Mouse (Mus musculus) yolk sac, embryonic 10.5 days (tissue): Measurements from ENCODE around the gene Myo16.

Experiments used
- DNase-seq: peaks from one replicate; pipeline ENCODE4 v3.0.0-alpha.2; 2017; ENCODE audit warnings: low spot score

Myo16 gene

GRCm38 (mm10) chr8:10474446-10474845 is 320.7 kb downstream of the Myo16 start:
- no peak for DNase-seq

- DNase-seq = no peak
Measured at GRCm38 (mm10) chr8:10479059-10479458, 325.3 kb downstream of the Myo16 start.

- no peak for DNase-seq
Measured at GRCm38 (mm10) chr8:10480850-10481249, 327.1 kb downstream of the Myo16 start.

DNA sequence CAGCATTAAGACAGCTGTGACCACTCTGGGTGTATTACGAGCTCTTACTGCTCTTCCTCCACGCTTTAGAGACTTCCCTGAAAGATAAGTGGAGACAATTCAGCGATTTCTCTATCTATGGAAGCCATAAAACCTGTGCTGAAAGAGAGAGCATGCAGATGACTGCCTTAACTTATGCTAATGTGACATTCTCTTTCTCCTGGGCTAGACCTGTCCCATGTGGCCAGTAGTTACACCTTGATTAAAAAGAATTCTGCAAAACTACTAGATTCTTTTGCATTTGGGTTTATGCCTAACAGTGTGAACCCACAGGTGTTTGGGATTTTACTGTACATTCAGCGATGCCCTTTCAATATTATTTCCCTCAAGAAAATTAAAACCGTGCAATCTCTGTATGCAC is 328.4 kb downstream of the Myo16 start:
- no peak for DNase-seq

- DNase-seq = no peak
Measured at GRCm38 (mm10) chr8:10482880-10483279, 329.2 kb downstream of the Myo16 start.

DNA sequence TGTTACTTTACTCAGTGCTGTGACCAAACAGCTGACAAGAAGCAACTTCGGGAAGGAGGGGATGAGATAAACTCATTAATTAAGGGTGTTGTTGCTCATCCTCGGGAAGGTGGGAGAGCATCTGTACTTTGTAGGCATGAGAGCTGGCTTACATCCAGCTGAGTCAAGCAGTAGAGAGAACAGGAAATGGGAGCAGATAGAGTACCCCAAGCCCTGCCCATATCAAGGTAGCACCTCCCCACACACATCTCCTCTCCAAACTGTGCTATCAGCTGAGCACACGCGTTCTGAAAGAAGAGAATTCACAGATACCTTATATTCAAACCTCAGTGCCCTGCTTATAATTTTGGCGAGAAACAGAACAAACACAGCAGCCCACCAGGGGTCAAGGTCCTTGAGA is 330.1 kb downstream of the Myo16 start:
- no peak for DNase-seq

GRCm38 (mm10) chr8:10489738-10490419 is 336.2 kb downstream of the Myo16 start:
- no peak for DNase-seq

GRCm38 (mm10) chr8:10490420-10490784 is 336.7 kb downstream of the Myo16 start:
- DNase-seq = no peak

DNA sequence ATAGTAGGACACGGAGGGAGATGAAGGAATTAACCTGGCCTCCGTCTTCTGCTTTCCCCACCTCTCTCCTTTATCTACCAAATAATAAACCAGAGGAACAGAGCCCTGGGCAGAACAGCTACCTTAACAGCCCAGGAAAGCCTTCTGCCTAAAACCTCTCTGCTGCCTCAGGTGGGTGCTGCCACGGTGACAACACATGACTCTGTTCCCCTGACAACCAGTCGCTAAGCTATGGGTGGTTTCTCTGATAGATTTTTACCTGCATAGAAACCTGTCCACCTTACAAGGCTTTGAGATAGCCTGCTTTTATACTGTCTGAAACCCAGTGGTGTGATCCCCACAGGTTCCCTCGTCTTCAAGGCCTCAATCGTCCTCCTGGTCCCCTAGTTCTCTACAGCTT is 337.2 kb downstream of the Myo16 start:
- DNase-seq = no peak

DNA sequence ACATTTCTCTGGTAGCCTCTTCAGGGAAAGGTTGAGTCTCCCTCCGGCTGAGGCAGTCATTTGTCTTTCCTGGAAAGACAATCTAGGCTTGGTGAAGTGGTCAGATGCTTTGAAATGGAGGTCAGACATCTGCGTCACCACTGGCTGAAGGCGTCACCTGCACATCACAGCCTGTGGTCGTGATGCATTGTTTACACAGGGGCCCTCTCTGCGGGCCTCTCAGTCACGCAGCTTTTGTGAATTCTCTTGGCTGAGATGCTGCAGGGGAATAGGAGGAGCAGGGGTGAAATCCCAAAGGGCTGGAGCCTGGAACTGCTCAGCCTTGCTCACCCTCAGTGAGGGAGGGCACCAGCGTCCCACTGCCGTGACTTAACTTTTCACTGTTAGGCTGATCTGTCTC is 346.1 kb downstream of the Myo16 start:
- DNase-seq = no peak

- DNase-seq = no peak
Measured at GRCm38 (mm10) chr8:10500465-10500864, 346.8 kb downstream of the Myo16 start.

GRCm38 (mm10) chr8:10501750-10502149 is 348.0 kb downstream of the Myo16 start:
- DNase-seq = no peak

DNA sequence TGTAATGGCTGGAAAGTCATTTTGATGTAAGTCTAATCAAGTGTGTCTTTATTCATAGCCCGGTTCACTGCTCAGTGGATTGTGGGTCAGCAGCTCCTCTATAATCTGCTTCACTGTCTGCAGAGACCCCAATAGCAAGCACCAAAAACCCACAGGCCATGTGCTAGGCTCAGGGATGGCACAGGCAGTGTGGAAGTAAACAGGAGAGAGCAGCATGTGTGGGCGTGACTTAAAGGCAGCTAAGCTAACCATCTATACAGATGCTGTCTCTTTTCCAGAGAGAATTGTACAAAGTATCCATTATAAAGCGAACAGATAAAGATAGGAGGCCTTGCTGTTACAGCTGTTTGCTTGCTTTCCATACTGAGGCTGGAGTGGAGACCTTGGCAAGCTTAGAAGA is 358.4 kb downstream of the Myo16 start:
- DNase-seq = no peak

GRCm38 (mm10) chr8:10517381-10517780 is 363.7 kb downstream of the Myo16 start:
- no peak for DNase-seq

DNA sequence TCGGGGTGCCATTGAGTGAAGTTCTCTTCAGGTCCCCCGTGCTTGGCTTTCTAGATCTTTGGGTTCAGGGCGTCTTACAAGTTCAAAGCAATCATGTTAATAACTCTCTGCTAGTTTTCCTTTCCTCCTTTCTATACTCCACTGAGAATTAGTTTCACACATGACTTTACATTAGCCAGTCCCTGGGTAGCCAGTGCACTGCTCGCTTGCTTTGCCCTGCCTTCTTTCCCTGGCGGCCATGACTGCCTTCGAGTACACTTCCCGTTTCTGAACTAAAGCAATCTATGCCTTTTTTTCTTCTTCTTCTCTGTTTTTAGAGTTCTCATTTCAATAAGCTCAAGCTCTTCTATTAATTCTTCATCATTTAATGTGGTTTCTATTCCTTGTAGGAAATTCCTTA is 365.6 kb downstream of the Myo16 start:
- no peak for DNase-seq

GRCm38 (mm10) chr8:10521463-10521862 is 367.8 kb downstream of the Myo16 start:
- DNase-seq = no peak

- DNase-seq = no peak
Measured at GRCm38 (mm10) chr8:10525686-10526085, 372.0 kb downstream of the Myo16 start.

DNA sequence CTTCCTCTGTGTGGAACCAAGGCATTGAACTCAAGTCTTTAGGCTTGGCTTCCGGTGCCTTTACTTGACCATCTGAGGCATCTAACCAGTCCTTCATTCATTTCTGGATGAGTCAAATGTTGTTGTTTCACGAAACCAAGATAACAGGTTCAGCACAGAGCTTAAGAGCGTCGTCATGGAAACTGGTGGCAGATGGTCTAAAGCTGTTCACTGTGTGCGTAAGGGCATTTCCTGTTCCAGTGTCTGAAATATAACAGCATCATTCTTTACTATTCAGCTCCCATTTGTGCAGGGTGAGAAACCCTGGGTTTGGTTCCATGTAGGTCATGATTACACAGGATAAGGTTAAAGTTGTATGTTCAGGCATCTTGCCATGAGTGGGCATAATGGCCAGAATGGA is 372.9 kb downstream of the Myo16 start:
- no peak for DNase-seq

- DNase-seq = no peak
Measured at GRCm38 (mm10) chr8:10534619-10535286, 381.0 kb downstream of the Myo16 start.

- DNase-seq = no peak
Measured at GRCm38 (mm10) chr8:10538319-10538718, 384.6 kb downstream of the Myo16 start.

DNA sequence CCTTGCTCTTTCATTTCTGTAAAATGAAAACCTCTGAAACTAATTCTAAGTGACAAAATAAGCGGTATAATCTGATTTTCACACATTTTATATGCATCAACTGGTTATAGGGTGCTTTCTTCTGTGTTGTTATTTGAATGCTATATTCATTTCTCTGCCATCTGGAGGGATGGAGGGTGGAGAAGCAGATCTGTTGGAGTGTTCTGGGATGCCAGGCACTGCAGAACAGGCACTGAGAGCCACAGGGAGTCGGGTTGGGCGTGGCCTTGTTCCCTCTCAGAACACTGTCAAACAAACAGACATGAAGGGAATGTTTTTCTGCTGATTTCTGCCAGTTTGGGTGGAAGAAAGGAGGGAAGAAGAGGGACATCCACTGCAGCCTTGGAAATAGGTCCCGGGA is 386.0 kb downstream of the Myo16 start:
- no peak for DNase-seq

DNA sequence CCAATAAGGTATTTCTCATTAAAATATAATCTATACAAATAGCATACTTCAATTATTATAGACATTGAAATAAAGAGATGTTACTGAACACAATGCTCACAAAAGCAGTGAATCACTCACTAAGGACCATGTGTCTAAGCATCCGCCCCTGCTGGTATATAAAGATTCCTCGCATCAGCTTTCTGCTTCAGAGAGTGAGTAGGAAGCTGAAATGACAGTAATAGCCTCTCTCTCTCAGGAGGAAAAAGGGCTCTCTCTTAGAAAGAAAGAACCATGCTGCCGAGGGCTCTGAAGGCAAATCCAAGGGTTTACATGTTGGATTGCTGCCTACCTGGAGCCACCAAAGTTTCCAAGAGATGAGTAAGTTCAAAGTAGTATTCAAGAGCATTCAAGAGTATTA is 392.2 kb downstream of the Myo16 start:
- no peak for DNase-seq

DNA sequence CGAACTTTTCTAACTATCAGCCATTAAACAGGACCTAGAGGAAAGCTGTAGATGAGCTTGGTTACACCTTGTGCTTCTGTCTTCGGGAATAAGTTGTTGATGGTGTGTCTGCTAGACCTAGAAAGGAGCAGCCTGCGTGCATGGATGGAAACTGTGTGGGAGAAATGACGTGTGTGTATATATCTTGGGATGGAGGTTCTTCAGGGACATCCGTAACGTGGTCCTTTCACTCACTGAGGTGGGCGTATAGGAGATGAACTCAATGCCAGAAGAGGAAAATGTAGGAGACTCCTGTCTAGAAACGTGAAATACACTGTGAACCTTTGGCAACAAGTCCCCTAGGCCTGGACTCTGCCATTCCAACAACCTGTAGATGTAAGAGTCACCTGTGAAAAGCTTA is 392.8 kb downstream of the Myo16 start:
- DNase-seq = no peak

DNA sequence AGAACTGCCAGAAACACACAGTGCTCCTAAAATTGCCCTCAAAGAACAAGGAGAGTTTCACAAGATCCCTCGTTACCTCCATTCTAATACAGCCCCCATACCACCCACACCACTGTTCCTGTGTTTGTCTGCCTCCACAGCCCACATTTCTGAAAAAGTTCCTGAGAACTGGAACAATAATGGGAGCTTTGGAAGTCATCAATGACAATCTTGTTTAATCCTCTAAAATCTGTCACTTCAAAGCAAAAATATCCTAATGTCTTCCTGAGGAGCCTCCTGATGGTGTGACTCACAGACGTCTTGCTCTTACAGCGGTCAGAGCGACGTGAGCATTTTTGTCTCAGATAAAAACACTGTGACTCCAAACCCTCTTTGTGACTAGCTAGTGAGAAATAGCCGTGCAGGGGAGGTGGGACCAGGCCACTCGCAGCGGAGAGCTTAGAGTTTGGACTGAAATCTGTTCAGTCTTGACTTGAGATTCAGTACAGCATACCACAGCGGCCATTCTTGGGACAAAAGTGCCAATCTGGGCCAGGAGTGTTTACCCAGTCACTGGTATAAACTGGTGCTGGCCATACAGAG is 394.4 kb downstream of the Myo16 start:
- no peak for DNase-seq
